Mouse (Mus musculus): ENCODE data around the gene Gm49416.

The Gm49416 gene

GRCm38 (mm10) chr19:8920073-8920736, 31.5 kb downstream of the Gm49416 start, which contains the start of gene B3gat3:
Gene B3gat3 (plus strand): TSS chr19:8920374.
- peak; percentile 89 for DNase-seq (ENCODE audit: low read depth, low spot score)

GRCm38 (mm10) chr19:8920836-8921291, 32.1 kb downstream of the Gm49416 start:
- no peak for DNase-seq (ENCODE audit: low read depth, low spot score)

DNA sequence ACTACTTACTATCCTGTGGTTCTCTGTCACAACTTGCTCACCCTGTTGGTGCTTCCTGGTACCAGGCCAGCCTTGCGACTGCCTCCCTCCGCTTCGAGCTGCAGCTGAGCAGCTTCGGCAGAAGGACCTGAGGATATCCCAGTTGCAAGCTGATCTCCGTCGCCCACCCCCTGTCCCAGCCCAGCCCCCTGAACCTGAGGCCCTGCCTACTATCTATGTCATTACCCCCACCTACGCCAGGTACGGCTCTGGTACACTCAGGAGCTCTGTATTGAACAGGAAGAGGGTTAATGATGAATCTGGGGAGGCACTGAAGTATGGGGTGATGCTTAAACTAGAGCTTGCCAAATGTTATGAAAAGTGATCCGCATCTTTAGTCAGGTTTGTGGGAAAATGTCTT, 33.0 kb downstream of the Gm49416 start:
- DNase-seq (ENCODE audit: low read depth, low spot score): no peak

GRCm38 (mm10) chr19:8926766-8927165, 38.0 kb downstream of the Gm49416 start:
- no peak for DNase-seq (ENCODE audit: low read depth, low spot score)

DNA sequence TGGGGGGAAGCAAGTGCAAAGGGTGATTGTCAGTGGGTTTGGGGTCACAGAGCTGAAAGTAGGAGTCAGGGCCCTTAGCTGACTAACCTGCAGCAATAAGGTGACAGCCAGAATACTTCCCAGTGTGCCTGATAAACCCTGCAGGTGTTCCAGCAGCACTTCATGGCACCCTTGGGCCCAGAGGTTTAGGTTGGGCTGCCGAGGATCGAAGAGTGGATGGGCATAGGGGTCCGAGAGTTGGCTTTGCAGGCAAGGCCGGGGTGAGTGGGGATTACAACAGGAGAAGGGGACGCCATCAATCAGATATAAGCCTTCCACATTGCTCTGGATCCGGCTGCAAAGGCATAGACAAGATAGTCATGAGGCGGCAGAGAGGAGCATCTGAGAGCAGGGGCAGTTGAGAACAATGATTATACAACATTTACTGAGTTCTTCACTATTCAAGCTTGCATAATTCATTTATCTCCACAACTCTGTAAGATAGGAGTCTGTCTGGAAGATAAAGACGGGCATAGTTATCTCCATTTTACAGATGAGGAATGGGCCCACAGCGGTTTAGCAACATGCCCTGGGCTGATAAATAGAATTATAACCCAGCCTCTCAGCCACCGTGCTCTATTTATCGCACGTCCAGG, 39.3 kb downstream of the Gm49416 start:
- no peak for DNase-seq (ENCODE audit: low read depth, low spot score)

DNA sequence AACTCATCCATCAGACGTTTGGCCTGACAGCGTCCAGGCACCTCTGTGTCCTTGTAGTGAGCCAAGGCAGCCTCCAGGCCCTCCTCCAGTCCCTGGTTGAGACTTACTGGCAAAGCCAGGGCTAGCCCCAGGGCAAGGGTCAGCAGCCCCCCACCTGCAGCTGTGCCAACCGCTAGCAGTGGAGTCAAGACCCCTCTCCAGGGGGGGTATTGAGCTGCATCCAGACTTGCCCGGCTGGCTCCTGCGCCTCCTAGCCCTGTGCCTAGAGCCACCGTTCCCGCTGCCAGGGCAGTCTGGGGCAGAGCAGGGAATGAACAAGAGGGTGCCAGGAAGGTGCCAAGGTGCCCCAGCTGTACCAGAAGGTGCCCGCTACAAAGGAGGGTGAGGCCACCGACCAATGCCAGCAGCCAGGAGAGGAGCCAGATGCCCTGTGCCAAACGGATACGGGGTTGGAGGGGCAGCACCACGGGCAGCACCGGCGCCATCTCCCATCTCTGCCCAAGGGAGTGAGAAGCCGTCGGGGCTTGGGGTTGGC, 40.0 kb downstream of the Gm49416 start:
- DNase-seq (ENCODE audit: low read depth, low spot score): no peak

DNA sequence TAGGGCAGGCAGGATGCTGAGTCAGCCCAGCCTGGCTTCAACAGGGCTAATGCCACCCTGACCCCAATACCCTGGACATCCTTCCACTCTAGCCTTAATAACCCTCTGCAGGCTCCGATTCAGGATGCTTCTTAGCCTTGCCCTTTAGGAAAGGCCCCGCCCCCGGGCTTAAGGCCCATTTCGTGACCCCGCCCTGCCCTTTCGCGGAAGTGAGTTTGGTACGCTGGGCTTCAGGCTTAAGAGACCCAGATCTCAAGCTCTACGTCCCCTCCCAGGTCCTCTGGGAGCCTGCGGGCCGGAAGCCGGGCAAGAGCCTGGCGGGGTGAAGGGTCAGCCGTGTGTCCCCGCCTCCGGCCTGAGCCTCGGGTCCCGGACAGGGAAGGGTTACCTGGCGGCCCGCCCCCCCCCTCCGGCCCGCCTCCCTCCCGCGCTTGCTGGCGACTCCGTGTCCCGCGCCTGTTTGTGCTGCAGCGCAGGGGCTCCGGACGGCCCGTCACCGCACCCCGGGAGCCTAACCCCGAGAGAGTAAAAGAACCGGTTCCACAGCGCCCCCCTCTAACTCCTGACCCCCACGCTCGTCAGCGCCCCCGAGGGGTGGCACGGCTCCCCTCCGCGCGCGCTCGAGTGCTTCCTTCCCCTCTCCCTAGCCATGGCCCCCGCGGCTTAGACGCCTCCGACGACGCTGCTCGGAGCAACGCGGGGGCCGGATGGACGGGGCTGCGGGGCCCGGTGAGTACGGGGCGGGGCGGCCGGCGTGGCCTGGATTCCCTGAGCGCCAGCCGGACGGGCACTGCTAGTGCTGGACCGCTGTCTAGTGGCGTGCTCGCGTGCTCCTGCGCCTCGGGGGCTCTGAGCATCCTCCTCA, 40.7 kb downstream of the Gm49416 start, which contains the start of the genes Rom1 and Eml3:
Gene Rom1, minus strand, starts transcription at position 133 of the 865 bp plus-strand sequence.
Gene Eml3, plus strand, starts transcription at position 329 of the 865 bp plus-strand sequence.
- peak; percentile 67 for DNase-seq (ENCODE audit: low read depth, low spot score)

- DNase-seq (ENCODE audit: low read depth, low spot score): no peak
Measured at GRCm38 (mm10) chr19:8930117-8930516, 41.4 kb downstream of the Gm49416 start.

- no peak for DNase-seq (ENCODE audit: low read depth, low spot score)
Measured at GRCm38 (mm10) chr19:8930771-8931170, 42.0 kb downstream of the Gm49416 start.

- DNase-seq (ENCODE audit: low read depth, low spot score): no peak
Measured at GRCm38 (mm10) chr19:8936736-8937135, 48.0 kb downstream of the Gm49416 start.

- DNase-seq (ENCODE audit: low read depth, low spot score): no peak
Measured at GRCm38 (mm10) chr19:8940526-8941133, 51.9 kb downstream of the Gm49416 start.

GRCm38 (mm10) chr19:8941136-8941514, 52.4 kb downstream of the Gm49416 start:
- no peak for DNase-seq (ENCODE audit: low read depth, low spot score)

DNA sequence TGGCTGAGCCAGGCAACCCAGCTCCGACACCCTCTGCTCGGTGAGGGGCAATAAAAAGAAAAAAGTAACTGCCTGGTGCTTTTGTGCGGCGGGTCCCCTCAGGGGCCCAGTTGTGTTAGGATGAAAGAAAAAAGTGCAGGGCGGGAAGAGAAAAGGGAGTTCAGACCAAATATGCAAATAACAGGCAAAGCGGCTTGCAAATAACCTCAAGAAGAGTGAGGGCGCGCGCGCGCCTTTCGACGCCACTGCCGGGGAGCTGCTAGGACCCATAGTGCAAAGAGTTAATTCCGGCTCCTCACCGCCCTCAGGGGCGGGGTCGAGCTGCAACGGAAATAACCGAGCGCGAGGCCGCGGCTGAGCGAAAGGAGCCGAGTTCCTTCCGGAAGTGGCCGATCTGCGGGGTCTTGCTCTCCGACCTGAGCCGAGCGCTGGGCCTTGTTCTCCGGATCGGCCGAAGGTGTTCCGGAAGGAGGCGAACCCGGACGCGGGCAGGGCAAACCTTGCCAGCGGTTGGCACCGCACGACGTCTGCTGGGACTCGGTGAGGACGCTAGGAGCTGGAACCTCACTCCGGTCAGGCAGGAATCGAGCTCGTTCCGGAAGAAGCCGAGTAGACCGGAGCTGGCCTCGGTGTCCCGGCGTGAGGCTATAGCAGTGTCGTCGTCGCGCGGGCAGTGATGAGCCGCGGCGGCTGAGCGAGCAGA, 52.9 kb downstream of the Gm49416 start, which contains the start of gene Mta2:
Gene Mta2, plus strand, starts transcription at position 361 of the 703 bp plus-strand sequence.
- DNase-seq (ENCODE audit: low read depth, low spot score): peak; percentile 98

- no peak for DNase-seq (ENCODE audit: low read depth, low spot score)
Measured at GRCm38 (mm10) chr19:8942276-8942964, 53.7 kb downstream of the Gm49416 start.

- no peak for DNase-seq (ENCODE audit: low read depth, low spot score)
Measured at GRCm38 (mm10) chr19:8943047-8943446, 54.3 kb downstream of the Gm49416 start.

GRCm38 (mm10) chr19:8944062-8944461, 55.3 kb downstream of the Gm49416 start:
- no peak for DNase-seq (ENCODE audit: low read depth, low spot score)

- peak; percentile 84 for DNase-seq (ENCODE audit: low read depth, low spot score)
Measured at GRCm38 (mm10) chr19:8944750-8945149, 56.0 kb downstream of the Gm49416 start.

All from forelimb bud, embryonic 11.5 days (tissue).